Mouse (Mus musculus): ENCODE data around the gene Zfp385a.

The Zfp385a gene

GRCm38 (mm10) chr15:103305792-103306645 lies 33.9 kb downstream of the Zfp385a start:
- DNase-seq, result no peak

- DNase-seq, result peak; percentile 96
Observed at GRCm38 (mm10) chr15:103305070-103305678, 34.7 kb downstream of the Zfp385a start.

- peak; percentile 43 for DNase-seq
Observed at GRCm38 (mm10) chr15:103304616-103304969, 35.3 kb downstream of the Zfp385a start.

GRCm38 (mm10) chr15:103303916-103304615 lies 35.8 kb downstream of the Zfp385a start:
- no peak for DNase-seq

- no peak for DNase-seq
Observed at GRCm38 (mm10) chr15:103302341-103303021, 37.4 kb downstream of the Zfp385a start.

- no peak for DNase-seq
Observed at GRCm38 (mm10) chr15:103301547-103302340, 38.1 kb downstream of the Zfp385a start.

- no peak for DNase-seq
Observed at GRCm38 (mm10) chr15:103301046-103301445, 38.8 kb downstream of the Zfp385a start.

GRCm38 (mm10) chr15:103300560-103300959 lies 39.3 kb downstream of the Zfp385a start:
- no peak for DNase-seq

GRCm38 (mm10) chr15:103300067-103300471 lies 39.8 kb downstream of the Zfp385a start:
- DNase-seq, result no peak

- DNase-seq, result no peak
Observed at GRCm38 (mm10) chr15:103299644-103300043, 40.2 kb downstream of the Zfp385a start.

GRCm38 (mm10) chr15:103298861-103299616 lies 40.9 kb downstream of the Zfp385a start:
- no peak for DNase-seq

GRCm38 (mm10) chr15:103298026-103298425 lies 41.9 kb downstream of the Zfp385a start:
- no peak for DNase-seq

- DNase-seq, result no peak
Observed at GRCm38 (mm10) chr15:103297313-103297712, 42.6 kb downstream of the Zfp385a start.

- DNase-seq, result no peak
Observed at GRCm38 (mm10) chr15:103295851-103296250, 44.0 kb downstream of the Zfp385a start.

- no peak for DNase-seq
Observed at GRCm38 (mm10) chr15:103294649-103295048, 45.2 kb downstream of the Zfp385a start.

GRCm38 (mm10) chr15:103293375-103293774 lies 46.5 kb downstream of the Zfp385a start:
- no peak for DNase-seq

- no peak for DNase-seq
Observed at GRCm38 (mm10) chr15:103292673-103293345, 47.1 kb downstream of the Zfp385a start.

GRCm38 (mm10) chr15:103290843-103291242 lies 49.0 kb downstream of the Zfp385a start:
- DNase-seq, result no peak

- DNase-seq, result no peak
Observed at GRCm38 (mm10) chr15:103290417-103290816, 49.5 kb downstream of the Zfp385a start.

- no peak for DNase-seq
Observed at GRCm38 (mm10) chr15:103289600-103289999, 50.3 kb downstream of the Zfp385a start.
